Mouse (Mus musculus) limb, embryonic 12.5 days (tissue): Measurements from ENCODE around the gene Lrrc3. TPM values are rescaled to one million over a fixed set of nuclear protein-coding genes. Genes with fewer than 3 reads are reported as not detected.

Experiments
- ATAC-seq: fragments of 200-750 bp; cut with Nextera tagmentation; 2 replicates; pipeline ENCODE4 v1.8.0; 2017; ENCODE audit warnings: low read depth, moderate TSS enrichment; ENCODE audit not compliant: insufficient number of reproducible peaks, insufficient read depth, low FRiP score, low TSS enrichment
- H3K27ac ChIP-seq: fragments of 300-500 bp; sonication (generic); 2 replicates; pipeline ENCODE4 v1.5.1; 2016; ENCODE audit warnings: mild to moderate bottlenecking, moderate library complexity
- H3K27me3 ChIP-seq: fragments of 300-500 bp; sonication (generic); 2 replicates; pipeline ENCODE4 v1.6.1; 2016; ENCODE audit warnings: mild to moderate bottlenecking, moderate library complexity
- H3K36me3 ChIP-seq: fragments of 300-500 bp; sonication (generic); 2 replicates; pipeline ENCODE4 v1.6.1; 2016; ENCODE audit warnings: mild to moderate bottlenecking, moderate library complexity
- H3K4me1 ChIP-seq: fragments of 300-500 bp; sonication (generic); replicated peaks from 2 replicates; pipeline ENCODE4 v1.6.1; 2016
- H3K4me2 ChIP-seq: fragments of 300-500 bp; sonication (generic); 2 replicates; pipeline ENCODE4 v1.6.1; 2016; ENCODE audit warnings: mild to moderate bottlenecking, moderate library complexity
- H3K4me3 ChIP-seq: fragments of 300-500 bp; sonication (generic); replicated peaks from 2 replicates; pipeline ENCODE4 v1.5.1; 2016; ENCODE audit warnings: mild to moderate bottlenecking
- H3K9ac ChIP-seq: fragments of 300-500 bp; sonication (generic); replicated peaks from 2 replicates; pipeline ENCODE4 v1.6.1; 2016; ENCODE audit warnings: mild to moderate bottlenecking, moderate library complexity
- H3K9me3 ChIP-seq: fragments of 300-500 bp; sonication (generic); 2 replicates; pipeline ENCODE4 v1.6.1; 2016; ENCODE audit warnings: mild to moderate bottlenecking, moderate library complexity
- WGBS: fragments of 180-500 bp; shearing (Covaris S2); methylation state at CpG from one replicate; pipeline ENCODE4 v1.1.7; 2016; 5-methylcytosine and 5-hydroxymethylcytosine counted together
- polyA plus RNA-seq: library from polyadenylated mRNA; unstranded; fragments of >200 nt; fragmentation: Nextera tagmentation; extraction: Ambion mirVana; gene quantifications from 2 replicates; pipeline ENCODE4 v1.2.1, GENCODE M21; 2016

The Lrrc3 gene
- polyA plus RNA-seq, 1 experiment from 2014 or later: 3.4 TPM

GRCm38 (mm10) chr10:77901871-77902210 is 495 bp downstream of the Lrrc3 start:
- ATAC-seq: 0 out of 2 replicates have a peak, but pooled peaks have one; percentile 21
- H3K36me3 ChIP-seq: no peaks in the 10 kb centered on the region
- H3K27me3 ChIP-seq: peaks cover 33% of the 10 kb centered on the region
- peak overlapping the region; percentile 71 for H3K9ac ChIP-seq
- peak overlapping the region; percentile 62 for H3K4me3 ChIP-seq
- H3K27ac ChIP-seq: no peak overlapping the region
- WGBS: 1% methylated on average over 14 of the region's 14 CpGs
- no peaks in the 10 kb centered on the region for H3K9me3 ChIP-seq
- peaks cover 9% of the 10 kb centered on the region for H3K4me1 ChIP-seq
- peak overlapping the region; percentile 86 for H3K4me2 ChIP-seq

- Histone ChIP-seq H3K4me1 (peaks cover 9% of the 10 kb centered on the region), H3K4me3 (peak overlapping the region; percentile 62; the same call in 1 of the 2 replicates), H3K36me3 (no peaks in the 10 kb centered on the region), H3K9me3 (no peaks in the 10 kb centered on the region), H3K4me2 (peak overlapping the region; percentile 86), H3K27me3 (peaks cover 37% of the 10 kb centered on the region), H3K9ac (no peak overlapping the region), H3K27ac (no peak overlapping the region)
- no peak for ATAC-seq
- WGBS: 86% methylated on average over 27 of the region's 27 CpGs
Observed at GRCm38 (mm10) chr10:77900903-77901818, 1.2 kb downstream of the Lrrc3 start.

DNA sequence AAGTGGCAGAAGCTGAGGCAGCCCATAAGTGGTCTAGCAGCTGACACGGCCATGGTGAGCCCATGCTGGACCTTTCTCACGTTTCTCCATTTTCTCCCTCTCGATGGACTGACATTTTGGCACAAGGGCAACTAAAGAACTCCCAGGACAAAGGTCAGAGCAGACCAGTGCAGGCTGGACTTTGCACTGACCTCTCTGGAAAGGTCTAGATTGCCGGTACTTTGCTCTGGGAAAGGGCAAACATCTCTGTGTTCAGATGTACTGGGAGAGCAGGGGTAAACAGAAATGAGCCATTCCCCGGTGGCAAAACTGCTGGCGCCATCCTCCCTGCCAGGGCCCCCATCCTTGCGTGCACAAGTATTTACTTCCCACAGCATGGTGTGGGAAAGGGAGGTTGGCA is 2.2 kb downstream of the Lrrc3 start:
- H3K36me3 ChIP-seq: no peaks in the 10 kb centered on the region
- no peak overlapping the region for H3K27ac ChIP-seq
- no peak overlapping the region for H3K9ac ChIP-seq
- H3K27me3 ChIP-seq: peaks cover 37% of the 10 kb centered on the region
- H3K4me2 ChIP-seq: no peak overlapping the region
- peaks cover 9% of the 10 kb centered on the region for H3K4me1 ChIP-seq
- no peak overlapping the region for H3K4me3 ChIP-seq
- 86% methylated on average over 7 of the region's 7 CpGs for whole genome bisulfite sequencing
- no peaks in the 10 kb centered on the region for H3K9me3 ChIP-seq
- no peak for ATAC-seq

DNA sequence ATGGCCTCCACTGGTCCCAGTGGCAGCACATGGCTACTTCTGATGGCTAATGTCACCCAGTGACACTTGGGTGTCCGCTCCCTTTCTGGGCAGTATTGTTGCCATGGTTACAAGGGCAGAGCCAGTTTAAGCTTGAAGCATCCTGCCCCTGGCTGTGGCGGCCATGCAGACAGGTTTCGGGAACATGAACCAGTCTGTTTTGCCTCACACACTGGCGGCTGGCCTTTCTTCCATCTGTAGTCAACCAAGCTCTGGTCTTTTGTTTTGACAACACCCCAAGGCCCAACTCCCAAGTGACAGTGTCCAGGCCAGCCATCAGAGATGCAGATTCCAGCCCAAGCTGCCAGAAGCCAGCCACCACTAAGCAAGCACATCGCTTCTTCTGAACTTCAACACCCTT is 6.8 kb downstream of the Lrrc3 start:
- H3K4me3 ChIP-seq: no peak overlapping the region

DNA sequence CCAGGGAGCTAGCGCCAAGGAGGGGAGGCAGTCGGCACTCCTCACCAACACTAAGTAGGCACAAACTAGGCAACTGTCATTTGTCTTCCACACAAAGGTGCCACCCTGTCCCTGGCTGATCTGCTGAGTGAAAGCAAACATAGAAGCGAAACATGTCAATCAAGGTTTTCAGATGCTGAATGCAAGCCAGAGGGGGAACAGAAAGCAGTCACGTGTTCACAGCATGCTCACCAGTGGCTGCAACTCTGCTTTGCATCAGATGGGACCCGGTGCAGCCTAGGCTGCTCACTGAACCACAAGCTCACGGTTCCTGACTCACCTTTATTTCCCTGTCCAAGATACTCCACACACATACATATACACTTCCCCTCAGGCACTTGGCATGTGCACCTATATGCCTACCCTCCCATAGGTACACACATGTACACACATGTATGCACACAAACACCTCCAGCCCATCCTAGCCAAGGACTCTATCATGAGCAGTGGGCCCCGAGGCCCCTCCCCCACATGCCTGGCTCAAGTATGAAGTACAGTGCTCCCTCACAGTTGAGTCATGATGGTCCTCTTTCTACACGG is 11.3 kb downstream of the Lrrc3 start:
- no peak for ATAC-seq

More for the DNA sequence above, 6.8 kb downstream of the Lrrc3 start:
- no peaks in the 10 kb centered on the region for H3K4me1 ChIP-seq
- H3K4me2 ChIP-seq: no peak overlapping the region
- ATAC-seq: no peak
- H3K36me3 ChIP-seq: no peaks in the 10 kb centered on the region
- no peak overlapping the region for H3K27ac ChIP-seq
- no peaks in the 10 kb centered on the region for H3K9me3 ChIP-seq
- no peak overlapping the region for H3K9ac ChIP-seq
- H3K27me3 ChIP-seq: peaks cover 9% of the 10 kb centered on the region
- 39% methylated on average over 5 of the region's 5 CpGs for WGBS

DNA sequence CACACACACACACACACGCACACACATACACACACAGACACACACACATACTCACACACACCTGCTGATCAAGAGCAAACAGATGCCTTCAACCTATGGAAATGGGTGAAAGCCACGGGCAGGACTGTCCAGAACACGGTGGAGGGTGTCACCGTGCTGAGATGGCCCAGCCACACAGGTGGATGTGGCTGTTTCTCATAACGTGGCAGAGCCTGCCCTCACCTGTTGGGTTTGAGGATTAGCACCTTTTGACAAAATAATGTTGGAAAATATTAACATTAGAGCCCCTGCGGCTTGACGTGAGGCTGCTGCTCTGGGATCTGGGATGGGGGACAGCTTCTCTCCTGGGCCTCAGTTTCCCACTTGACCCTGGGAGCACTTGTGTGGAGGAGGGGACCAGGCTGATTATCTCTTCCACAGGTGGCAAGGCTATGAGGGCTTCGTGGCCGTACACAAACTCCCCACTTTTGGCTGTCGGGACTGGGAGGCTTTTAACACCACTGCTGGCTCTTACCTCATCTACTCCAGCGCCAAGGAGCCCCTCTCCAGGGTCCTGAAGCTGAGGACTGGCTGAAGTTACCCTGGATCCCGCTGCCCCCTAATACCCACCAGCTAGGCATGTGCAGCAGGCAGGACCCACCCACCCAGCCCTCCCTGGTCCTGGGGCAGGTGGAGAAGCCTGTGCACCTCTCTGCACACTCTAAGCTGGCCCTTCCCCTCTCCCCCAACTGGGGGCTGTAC is 16.2 kb downstream of the Lrrc3 start:
- ATAC-seq: no peak
- WGBS: 53% methylated on average over 12 of the region's 12 CpGs
- Histone ChIP-seq H3K36me3 (no peaks in the 10 kb centered on the region), H3K9ac (no peak overlapping the region), H3K4me1 (no peaks in the 10 kb centered on the region), H3K27me3 (no peaks in the 10 kb centered on the region), H3K4me2 (no peak overlapping the region), H3K27ac (no peak overlapping the region), H3K9me3 (peaks cover 10% of the 10 kb centered on the region), H3K4me3 (no peak overlapping the region)

More for the DNA sequence above, 11.3 kb downstream of the Lrrc3 start:
- Histone ChIP-seq H3K27me3 (no peaks in the 10 kb centered on the region), H3K4me1 (no peaks in the 10 kb centered on the region), H3K27ac (no peak overlapping the region), H3K9me3 (peaks cover 6% of the 10 kb centered on the region; the same call in 1 of the 2 replicates), H3K4me2 (no peak overlapping the region), H3K36me3 (no peaks in the 10 kb centered on the region), H3K4me3 (no peak overlapping the region), H3K9ac (no peak overlapping the region)
- 85% methylated on average over 8 of the region's 8 CpGs for WGBS

GRCm38 (mm10) chr10:77882553-77882952 is 19.8 kb downstream of the Lrrc3 start:
- Histone ChIP-seq H3K27me3 (no peaks in the 10 kb centered on the region), H3K9me3 (peaks cover 4% of the 10 kb centered on the region; the same call in 1 of the 2 replicates), H3K4me3 (no peak overlapping the region), H3K9ac (no peak overlapping the region), H3K4me1 (no peaks in the 10 kb centered on the region), H3K36me3 (no peaks in the 10 kb centered on the region), H3K27ac (no peak overlapping the region), H3K4me2 (no peak overlapping the region)
- WGBS: 86% methylated on average over 5 of the region's 5 CpGs
- no peak for ATAC-seq

GRCm38 (mm10) chr10:77880305-77880704 is 22.0 kb downstream of the Lrrc3 start:
- WGBS: 73% methylated on average over 3 of the region's 3 CpGs
- no peak overlapping the region for H3K4me3 ChIP-seq
- ATAC-seq: no peak

DNA sequence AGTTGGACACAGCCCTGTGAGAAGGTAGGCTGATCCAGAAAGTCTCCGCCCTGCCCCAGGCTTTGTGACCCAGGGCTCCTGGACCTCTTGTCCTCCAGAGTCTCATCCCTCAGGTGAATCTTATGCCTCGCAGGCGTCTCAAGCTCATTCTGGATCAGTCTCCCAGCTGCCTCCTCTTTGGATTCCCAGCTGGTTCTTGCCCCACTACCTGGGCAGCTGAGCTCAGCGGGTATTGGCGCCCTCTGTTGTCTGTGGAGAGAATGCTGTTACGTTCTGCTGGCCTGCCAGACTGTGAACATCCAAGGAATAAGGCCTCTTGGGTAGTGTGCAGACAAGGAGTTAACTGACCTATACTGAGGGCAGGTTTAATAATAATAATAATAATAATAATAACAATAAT is 23.4 kb downstream of the Lrrc3 start:
- Histone ChIP-seq H3K9ac (no peak overlapping the region), H3K4me2 (no peak overlapping the region), H3K4me3 (no peak overlapping the region), H3K9me3 (peaks cover 4% of the 10 kb centered on the region; the same call in 1 of the 2 replicates), H3K4me1 (no peaks in the 10 kb centered on the region), H3K27me3 (no peaks in the 10 kb centered on the region), H3K36me3 (no peaks in the 10 kb centered on the region), H3K27ac (no peak overlapping the region)
- no peak for ATAC-seq
- WGBS: 68% methylated on average over 6 of the region's 6 CpGs

More at GRCm38 (mm10) chr10:77880305-77880704, 22.0 kb downstream of the Lrrc3 start:
- peaks cover 4% of the 10 kb centered on the region; the same call in 1 of the 2 replicates for H3K9me3 ChIP-seq
- no peak overlapping the region for H3K27ac ChIP-seq
- no peaks in the 10 kb centered on the region for H3K27me3 ChIP-seq
- H3K4me2 ChIP-seq: no peak overlapping the region
- no peaks in the 10 kb centered on the region for H3K36me3 ChIP-seq
- H3K4me1 ChIP-seq: no peaks in the 10 kb centered on the region
- H3K9ac ChIP-seq: no peak overlapping the region

DNA sequence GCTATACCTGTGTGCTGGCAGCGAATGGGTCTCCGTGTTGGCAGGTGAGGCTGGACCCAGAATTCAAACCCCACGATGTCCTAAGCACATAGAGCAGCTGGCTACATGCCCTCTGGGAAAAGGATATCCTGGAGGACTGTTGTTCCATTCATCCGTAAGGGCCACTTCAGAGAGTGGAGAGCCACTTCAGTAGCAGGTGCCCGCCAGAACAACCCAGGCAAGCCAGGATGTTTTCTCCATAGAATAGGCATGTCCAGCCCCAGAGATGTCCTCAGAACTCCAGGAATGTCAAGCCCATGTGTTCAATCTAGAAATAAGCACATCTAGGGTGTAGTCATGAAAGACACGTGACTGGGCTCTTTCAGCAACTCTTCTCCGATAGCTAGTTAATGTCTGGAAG is 32.7 kb downstream of the Lrrc3 start:
- 90% methylated on average over 7 of the region's 7 CpGs for WGBS
- H3K9me3 ChIP-seq: no peaks in the 10 kb centered on the region
- ATAC-seq: no peak
- H3K4me2 ChIP-seq: no peak overlapping the region
- no peaks in the 10 kb centered on the region for H3K36me3 ChIP-seq
- no peak overlapping the region for H3K9ac ChIP-seq
- no peaks in the 10 kb centered on the region; the same call in 1 of the 2 replicates for H3K27me3 ChIP-seq
- H3K27ac ChIP-seq: no peak overlapping the region
- no peak overlapping the region for H3K4me3 ChIP-seq
- H3K4me1 ChIP-seq: no peaks in the 10 kb centered on the region

- no peak for ATAC-seq
Observed at GRCm38 (mm10) chr10:77867546-77867945, 34.8 kb downstream of the Lrrc3 start.

More at GRCm38 (mm10) chr10:77867546-77867945, 34.8 kb downstream of the Lrrc3 start:
- Histone ChIP-seq H3K9me3 (no peaks in the 10 kb centered on the region), H3K4me1 (no peaks in the 10 kb centered on the region), H3K9ac (no peak overlapping the region), H3K36me3 (no peaks in the 10 kb centered on the region), H3K27me3 (no peaks in the 10 kb centered on the region; the same call in 1 of the 2 replicates), H3K27ac (no peak overlapping the region), H3K4me2 (no peak overlapping the region), H3K4me3 (no peak overlapping the region)
- WGBS: 5% methylated on average over 1 of the region's 1 CpGs
